Mouse (Mus musculus): Measurements from ENCODE around the gene Dnajb2. TPM values are rescaled to one million over a fixed set of nuclear protein-coding genes. Genes with fewer than 3 reads are reported as not detected.

Gene Dnajb2
- polyA plus RNA-seq, 1 experiment, result 56.1 TPM

GRCm38 (mm10) chr1:75283017-75283416 lies 46.8 kb downstream of the Dnajb2 start:
- no peak for DNase-seq
- WGBS, result 72% methylated on average over 5 of the region's 5 CpGs
- H3K4me1 ChIP-seq (ENCODE audit: control insufficient read depth, insufficient read depth, low read length), result no peaks in the 10 kb centered on the region; the same call in 1 of the 2 replicates
- H3K4me3 ChIP-seq (replicated peaks; ENCODE audit: extremely low read depth, low read depth, low read length), result no peak overlapping the region
- TF ChIP-seq POLR2A (IDR thresholded peaks at IDR 0.05; ENCODE audit: borderline replicate concordance, extremely low read depth, low read depth, low read length) (no peak), CTCF (IDR thresholded peaks at IDR 0.05; ENCODE audit: insufficient read depth, low read length) (no peak)

- no peak for TF ChIP-seq CTCF (IDR thresholded peaks at IDR 0.05; ENCODE audit: insufficient read depth, low read length)
- no peak for TF ChIP-seq POLR2A (IDR thresholded peaks at IDR 0.05; ENCODE audit: borderline replicate concordance, extremely low read depth, low read depth, low read length)
- DNase-seq, result no peak
- WGBS, result 65% methylated on average over 7 of the region's 7 CpGs
- Histone ChIP-seq H3K4me3 (replicated peaks; ENCODE audit: extremely low read depth, low read depth, low read length) (no peak overlapping the region), H3K4me1 (ENCODE audit: control insufficient read depth, insufficient read depth, low read length) (no peaks in the 10 kb centered on the region; the same call in 1 of the 2 replicates)
These were observed 48.7 kb downstream of the Dnajb2 start for GRCm38 (mm10) chr1:75284911-75285310.

- Histone ChIP-seq H3K4me3 (replicated peaks; ENCODE audit: extremely low read depth, low read depth, low read length) (no peak overlapping the region), H3K4me1 (ENCODE audit: control insufficient read depth, insufficient read depth, low read length) (no peaks in the 10 kb centered on the region; the same call in 1 of the 2 replicates)
- no peak for TF ChIP-seq CTCF (IDR thresholded peaks at IDR 0.05; ENCODE audit: insufficient read depth, low read length)
- TF ChIP-seq POLR2A (IDR thresholded peaks at IDR 0.05; ENCODE audit: borderline replicate concordance, extremely low read depth, low read depth, low read length), result no peak
- no peak for DNase-seq
- WGBS, result 16% methylated on average over 7 of the region's 7 CpGs
These were observed 53.2 kb downstream of the Dnajb2 start for GRCm38 (mm10) chr1:75289376-75289775.

GRCm38 (mm10) chr1:75289888-75290431 lies 53.8 kb downstream of the Dnajb2 start:
- TF ChIP-seq CTCF (IDR thresholded peaks at IDR 0.05; ENCODE audit: insufficient read depth, low read length) (no peak), POLR2A (IDR thresholded peaks at IDR 0.05; ENCODE audit: borderline replicate concordance, extremely low read depth, low read depth, low read length) (no peak)
- WGBS, result 61% methylated on average over 8 of the region's 8 CpGs
- Histone ChIP-seq H3K4me3 (replicated peaks; ENCODE audit: extremely low read depth, low read depth, low read length) (no peak overlapping the region), H3K4me1 (ENCODE audit: control insufficient read depth, insufficient read depth, low read length) (no peaks in the 10 kb centered on the region)
- no peak for DNase-seq

GRCm38 (mm10) chr1:75290582-75290981 lies 54.4 kb downstream of the Dnajb2 start:
- Histone ChIP-seq H3K4me1 (ENCODE audit: control insufficient read depth, insufficient read depth, low read length) (no peaks in the 10 kb centered on the region), H3K4me3 (replicated peaks; ENCODE audit: extremely low read depth, low read depth, low read length) (no peak overlapping the region)
- DNase-seq, result no peak
- TF ChIP-seq POLR2A (IDR thresholded peaks at IDR 0.05; ENCODE audit: borderline replicate concordance, extremely low read depth, low read depth, low read length) (no peak), CTCF (IDR thresholded peaks at IDR 0.05; ENCODE audit: insufficient read depth, low read length) (no peak)

- H3K4me1 ChIP-seq (ENCODE audit: control insufficient read depth, insufficient read depth, low read length), result no peaks in the 10 kb centered on the region
- WGBS, result 78% methylated on average over 8 of the region's 8 CpGs
- H3K4me3 ChIP-seq (replicated peaks; ENCODE audit: extremely low read depth, low read depth, low read length), result no peak overlapping the region
- TF ChIP-seq POLR2A (IDR thresholded peaks at IDR 0.05; ENCODE audit: borderline replicate concordance, extremely low read depth, low read depth, low read length), result no peak
- no peak for TF ChIP-seq CTCF (IDR thresholded peaks at IDR 0.05; ENCODE audit: insufficient read depth, low read length)
- DNase-seq, result no peak
These were observed 55.1 kb downstream of the Dnajb2 start for GRCm38 (mm10) chr1:75291321-75291720.

GRCm38 (mm10) chr1:75292476-75293330 lies 56.5 kb downstream of the Dnajb2 start:
- H3K4me3 ChIP-seq (replicated peaks; ENCODE audit: extremely low read depth, low read depth, low read length), result no peak overlapping the region
- no peaks in the 10 kb centered on the region for H3K4me1 ChIP-seq (ENCODE audit: control insufficient read depth, insufficient read depth, low read length)
- TF ChIP-seq POLR2A (IDR thresholded peaks at IDR 0.05; ENCODE audit: borderline replicate concordance, extremely low read depth, low read depth, low read length) (no peak), CTCF (IDR thresholded peaks at IDR 0.05; ENCODE audit: insufficient read depth, low read length) (no peak)
- no peak for DNase-seq
- 34% methylated on average over 12 of the region's 12 CpGs for WGBS

- no peak for TF ChIP-seq POLR2A (IDR thresholded peaks at IDR 0.05; ENCODE audit: borderline replicate concordance, extremely low read depth, low read depth, low read length)
- no peak for TF ChIP-seq CTCF (IDR thresholded peaks at IDR 0.05; ENCODE audit: insufficient read depth, low read length)
- H3K4me3 ChIP-seq (replicated peaks; ENCODE audit: extremely low read depth, low read depth, low read length), result no peak overlapping the region
- WGBS, result 70% methylated on average over 5 of the region's 5 CpGs
- H3K4me1 ChIP-seq (ENCODE audit: control insufficient read depth, insufficient read depth, low read length), result no peaks in the 10 kb centered on the region
- no peak for DNase-seq
These were observed 57.1 kb downstream of the Dnajb2 start for GRCm38 (mm10) chr1:75293331-75293701.

- DNase-seq, result no peak
- no peak for TF ChIP-seq CTCF (IDR thresholded peaks at IDR 0.05; ENCODE audit: insufficient read depth, low read length)
- TF ChIP-seq POLR2A (IDR thresholded peaks at IDR 0.05; ENCODE audit: borderline replicate concordance, extremely low read depth, low read depth, low read length), result no peak
- H3K4me3 ChIP-seq (replicated peaks; ENCODE audit: extremely low read depth, low read depth, low read length), result no peak overlapping the region
- H3K4me1 ChIP-seq (ENCODE audit: control insufficient read depth, insufficient read depth, low read length), result no peaks in the 10 kb centered on the region
- 83% methylated on average over 5 of the region's 5 CpGs for WGBS
These were observed 58.1 kb downstream of the Dnajb2 start for GRCm38 (mm10) chr1:75294294-75294693.

Other genes starting within 250 kb of the Dnajb2 start
- 1.8 and 2.7 TPM in 2 replicates for gene Nhej1, start 111.2 kb upstream of the Dnajb2 start, polyA plus RNA-seq (2012; rRNA removed)
- 1.4 and 2.0 TPM in 2 replicates for gene Slc23a3, start 102.5 kb upstream of the Dnajb2 start, polyA plus RNA-seq (2012; rRNA removed)
- gene Cnppd1, start 93.7 kb upstream of the Dnajb2 start, polyA plus RNA-seq (2012; rRNA removed), result 57.6 and 64.3 TPM in 2 replicates
- gene Retreg2, start 93.6 kb upstream of the Dnajb2 start, polyA plus RNA-seq (2012; rRNA removed), result 112 and 123 TPM in 2 replicates
- 59.4 and 68.0 TPM in 2 replicates for gene Zfand2b, start 67.8 kb upstream of the Dnajb2 start, polyA plus RNA-seq (2012; rRNA removed)
- gene Abcb6, start 56.0 kb upstream of the Dnajb2 start, polyA plus RNA-seq (2012; rRNA removed), result 14.6 and 18.7 TPM in 2 replicates
- gene Ankzf1, start 44.3 kb upstream of the Dnajb2 start, polyA plus RNA-seq (2012; rRNA removed), result 15.4 and 20.0 TPM in 2 replicates
- gene Atg9a, start 44.2 kb upstream of the Dnajb2 start, polyA plus RNA-seq (2012; rRNA removed), result 65.7 and 73.3 TPM in 2 replicates
- 8.8 and 15.4 TPM in 2 replicates for gene Glb1l, start 25.6 kb upstream of the Dnajb2 start, polyA plus RNA-seq (2012; rRNA removed)
- 130 and 140 TPM in 2 replicates for gene Stk16, start 25.6 kb upstream of the Dnajb2 start, polyA plus RNA-seq (2012; rRNA removed)
- 36.6 and 103 TPM in 2 replicates for gene Tuba4a, start 16.5 kb upstream of the Dnajb2 start, polyA plus RNA-seq (2012; rRNA removed)
- gene A630095N17Rik, start 4.3 kb upstream of the Dnajb2 start, polyA plus RNA-seq (2012; rRNA removed), result not detected in 2 replicates
- gene Ptprn, start 28.1 kb downstream of the Dnajb2 start, polyA plus RNA-seq (2012; rRNA removed), result 2.1 and 2.5 TPM in 2 replicates
- gene Resp18, start 42.0 kb downstream of the Dnajb2 start, polyA plus RNA-seq (2012; rRNA removed), result 1.2 and 2.5 TPM in 2 replicates
- gene Dnpep, start 81.6 kb downstream of the Dnajb2 start, polyA plus RNA-seq (2012; rRNA removed), result 104 and 129 TPM in 2 replicates
- 107 and 185 TPM in 2 replicates for gene Des, start 123.9 kb downstream of the Dnajb2 start, polyA plus RNA-seq (2012; rRNA removed)
- gene Speg, start 138.9 kb downstream of the Dnajb2 start, polyA plus RNA-seq (2012; rRNA removed), result 31.5 and 35.0 TPM in 2 replicates
- gene Gmppa, start 199.5 kb downstream of the Dnajb2 start, polyA plus RNA-seq (2012; rRNA removed), result 106 and 125 TPM in 2 replicates
- gene Asic4, start 214.0 kb downstream of the Dnajb2 start, polyA plus RNA-seq (2012; rRNA removed), result 0.05 TPM in 1 of 2 replicates, not detected in the other
- gene Chpf, start 242.9 kb downstream of the Dnajb2 start, polyA plus RNA-seq (2012; rRNA removed), result 89.7 and 127 TPM in 2 replicates
- gene Tmem198, start 243.1 kb downstream of the Dnajb2 start, polyA plus RNA-seq (2012; rRNA removed), result 5.2 and 7.4 TPM in 2 replicates

All from lung, adult 2 months (tissue).